ENCODE assay signal across 9 mouse cellular contexts in genomic region chr1:157101122-157101865, GRCm38 (mm10). TPM values are rescaled to one million over a fixed set of nuclear protein-coding genes. Genes with fewer than 3 reads are reported as not detected.
DNase-seq lines count a peak whose midpoint lies in the region; ATAC-seq and TF ChIP-seq lines count a peak whose summit lies in the region.
"Had no signal": no experiment of that assay in that cellular context is flagged by ENCODE, and none has a peak within 500 bp of the region (broad histone marks: within the 10 kb centered on the region; RNA-seq: fewer than 3 reads in every experiment).

No protein-coding gene starts in this region.

- 0 out of 2 replicates have a peak overlapping the region, but pooled peaks have one; percentile 8 for H3K9ac ChIP-seq in intestine, embryonic 15.5 days
- peak overlapping the region; percentile 45 for H3K9ac ChIP-seq in lung, embryonic 16.5 days (ENCODE audit: low read length)

- no peak for TF ChIP-seq POLR2A in olfactory bulb, adult 2 months (IDR thresholded peaks at IDR 0.05; ENCODE audit: insufficient read depth, low read depth, low read length)

- peak; percentile 28 to 40 for DNase-seq in frontal cortex, postnatal 10 days (ENCODE audit: low spot score in 2 of 2)
- no peak for DNase-seq in frontal cortex, postnatal 36 days (ENCODE audit: low spot score in 2 of 2)
- peak; percentile 14 for DNase-seq in brain, embryonic 18.5 days (ENCODE audit: low read depth, low spot score)
- DNase-seq in cerebellum, adult 8-10 months: no peak

- H3K27me3 ChIP-seq in intestine, embryonic 15.5 days (replicated peaks): no peaks in the 10 kb centered on the region
- no peaks in the 10 kb centered on the region for H3K27me3 ChIP-seq in lung, embryonic 16.5 days (ENCODE audit: control insufficient read depth, insufficient read depth, low read depth, low read length)

- no peaks in the 10 kb centered on the region for H3K9me3 ChIP-seq in intestine, embryonic 15.5 days
- H3K9me3 ChIP-seq in lung, embryonic 16.5 days (ENCODE audit: control insufficient read depth, low read length): no peaks in the 10 kb centered on the region

- H3K36me3 ChIP-seq in intestine, embryonic 15.5 days: no peaks in the 10 kb centered on the region
- H3K36me3 ChIP-seq in lung, embryonic 16.5 days (ENCODE audit: control insufficient read depth, insufficient read depth, low read length): no peaks in the 10 kb centered on the region

- ATAC-seq in granulocyte monocyte progenitor cell, adult 5-6 weeks (replicated peaks; ENCODE audit: poor library complexity, severe bottlenecking): peak; percentile 100
- ATAC-seq in intestine, embryonic 15.5 days: peak; percentile 70
- peak; percentile 87 for ATAC-seq in lung, embryonic 16.5 days (ENCODE audit: low read depth)

- H3K4me2 ChIP-seq in intestine, embryonic 15.5 days (replicated peaks): peak overlapping the region; percentile 63
- H3K4me2 ChIP-seq in lung, embryonic 16.5 days (ENCODE audit: low read depth, low read length): peak overlapping the region; percentile 52

- WGBS in intestine, embryonic 15.5 days: 17% methylated on average over 19 of the region's 19 CpGs
- 11% methylated on average over 19 of the region's 19 CpGs for WGBS in lung, embryonic 16.5 days
- WGBS in olfactory bulb, adult 2 months: 11% methylated on average over 19 of the region's 19 CpGs

- H3K4me1 ChIP-seq in intestine, embryonic 15.5 days (replicated peaks): peaks cover 6% of the 10 kb centered on the region; the same call in 1 of the 2 replicates
- 0 out of 2 replicates have a peak, but pooled peaks cover 8% of the 10 kb centered on the region for H3K4me1 ChIP-seq in lung, embryonic 16.5 days (replicated peaks; ENCODE audit: control insufficient read depth, insufficient read depth, low read length)
- peaks cover 8% of the 10 kb centered on the region for H3K4me1 ChIP-seq in olfactory bulb, adult 2 months (ENCODE audit: control insufficient read depth, insufficient read depth, low read length)

- H3K27ac ChIP-seq in intestine, embryonic 15.5 days: no peak overlapping the region
- H3K27ac ChIP-seq in lung, embryonic 16.5 days (ENCODE audit: low read length): no peak overlapping the region
- H3K27ac ChIP-seq in olfactory bulb, adult 2 months (ENCODE audit: insufficient read depth, low read depth, low read length): no peak overlapping the region

- TF ChIP-seq CTCF in olfactory bulb, adult 2 months (IDR thresholded peaks at IDR 0.05; ENCODE audit: insufficient read depth, low read depth, low read length): no peak

- H3K4me3 ChIP-seq in intestine, embryonic 15.5 days (replicated peaks): peak overlapping the region; percentile 19; the same call in 1 of the 2 replicates
- H3K4me3 ChIP-seq in lung, embryonic 16.5 days (ENCODE audit: low read length): peak overlapping the region; percentile 40
- H3K4me3 ChIP-seq in olfactory bulb, adult 2 months (ENCODE audit: insufficient read depth, low read depth, low read length): peak overlapping the region; percentile 12; the same call in 1 of the 2 replicates

RNA-seq across cellular contexts. Expression of gene Tex35, which starts 7.2 kb away (rescaled TPM):
- total RNA-seq in granulocyte monocyte progenitor cell, adult 5-6 weeks (2014; fragmentation: Nextera tagmentation): not detected in 2 replicates
- total RNA-seq in granulocyte monocyte progenitor cell, adult 5-6 weeks (2017): not detected in 2 replicates
- not detected in 2 replicates for polyA plus RNA-seq in intestine, embryonic 15.5 days (2015; fragmentation: Nextera tagmentation; extraction: Ambion mirVana)
- polyA plus RNA-seq in lung, embryonic 16.5 days (2015; fragmentation: Nextera tagmentation; extraction: Ambion mirVana): not detected in 2 replicates
- polyA plus RNA-seq in olfactory bulb, adult 2 months (2012; ENCODE audit: insufficient read depth, insufficient read length, low replicate concordance, missing spikeins): not detected in 2 replicates
- polyA plus RNA-seq: spleen, adult 2 months had no signal

Comparison
In these comparisons a context has a peak if more than half of its experiments do, and no peak if none do; other contexts are left out.
1. DNase-seq: peak in frontal cortex, postnatal 10 days (2 of 2) and brain, embryonic 18.5 days (single experiment); none in frontal cortex, postnatal 36 days (0 of 2) and cerebellum, adult 8-10 months (single experiment).
2. Peak in every context shown above with its lines, with median percentiles within 50 percentile points of each other: ATAC-seq and H3K4me3 ChIP-seq.